Mouse (Mus musculus) spleen, adult 12 weeks (tissue): ENCODE data around the gene Lrch4.

Experiments
- DNase-seq: peaks from one replicate; pipeline ENCODE4 v3.0.0; 2022; ENCODE audit warnings: low spot score

Lrch4 gene

GRCm38 (mm10) chr5:137652474-137652873 is 23.6 kb downstream of the Lrch4 start:
- DNase-seq = no peak

- DNase-seq = no peak
Observed at GRCm38 (mm10) chr5:137653366-137653765, 24.4 kb downstream of the Lrch4 start.

GRCm38 (mm10) chr5:137654746-137655145 is 25.8 kb downstream of the Lrch4 start:
- DNase-seq = no peak

GRCm38 (mm10) chr5:137656977-137657376 is 28.1 kb downstream of the Lrch4 start:
- no peak for DNase-seq

- no peak for DNase-seq
Observed at GRCm38 (mm10) chr5:137660064-137660688, 31.3 kb downstream of the Lrch4 start.

- DNase-seq = no peak
Observed at GRCm38 (mm10) chr5:137663057-137663456, 34.1 kb downstream of the Lrch4 start.

GRCm38 (mm10) chr5:137668971-137669370 is 40.0 kb downstream of the Lrch4 start:
- DNase-seq = no peak

GRCm38 (mm10) chr5:137670240-137670639 is 41.3 kb downstream of the Lrch4 start:
- no peak for DNase-seq

- DNase-seq = no peak
Observed at GRCm38 (mm10) chr5:137671443-137672240, 42.7 kb downstream of the Lrch4 start.

- no peak for DNase-seq
Observed at GRCm38 (mm10) chr5:137672361-137672760, 43.4 kb downstream of the Lrch4 start.

- DNase-seq = no peak
Observed at GRCm38 (mm10) chr5:137673015-137673414, 44.1 kb downstream of the Lrch4 start.

- DNase-seq = no peak
Observed at GRCm38 (mm10) chr5:137674786-137675185, 45.9 kb downstream of the Lrch4 start.

GRCm38 (mm10) chr5:137677859-137678258 is 48.9 kb downstream of the Lrch4 start:
- no peak for DNase-seq

- DNase-seq = no peak
Observed at GRCm38 (mm10) chr5:137678736-137679135, 49.8 kb downstream of the Lrch4 start.

- DNase-seq = no peak
Observed at GRCm38 (mm10) chr5:137679726-137680125, 50.8 kb downstream of the Lrch4 start.

GRCm38 (mm10) chr5:137682526-137682925 is 53.6 kb downstream of the Lrch4 start:
- no peak for DNase-seq

GRCm38 (mm10) chr5:137683388-137684293 is 54.7 kb downstream of the Lrch4 start:
- no peak for DNase-seq

GRCm38 (mm10) chr5:137684294-137685123 is 55.6 kb downstream of the Lrch4 start, which contains the start of gene Agfg2:
Gene Agfg2, minus strand, starts transcription at chr5:137684726.
- DNase-seq = peak; percentile 95

GRCm38 (mm10) chr5:137685653-137686052 is 56.7 kb downstream of the Lrch4 start:
- no peak for DNase-seq

GRCm38 (mm10) chr5:137686127-137686790 is 57.3 kb downstream of the Lrch4 start:
- peak; percentile 64 for DNase-seq

- DNase-seq = no peak
Observed at GRCm38 (mm10) chr5:137689974-137690373, 61.1 kb downstream of the Lrch4 start.
